Mouse (Mus musculus) brown adipose tissue, adult 24 weeks (tissue): ENCODE measurements around the gene Gas1. TPM values are rescaled to one million over a fixed set of nuclear protein-coding genes. Genes with fewer than 3 reads are reported as not detected.

Experiments used
- H3K27ac ChIP-seq: fragments of 200-500 bp; replicated peaks from 2 replicates; pipeline ENCODE4 v1.5.1; 2012; ENCODE audit warnings: low read depth, mild to moderate bottlenecking, low read length
- H3K4me1 ChIP-seq: fragments of 200-500 bp; 2 replicates; pipeline ENCODE4 v1.6.1; 2012; ENCODE audit warnings: low read length, mixed read lengths; ENCODE audit not compliant: control insufficient read depth, insufficient read depth, insufficient read length
- H3K4me3 ChIP-seq: fragments of 200-500 bp; 2 replicates; pipeline ENCODE4 v1.5.1; 2012; ENCODE audit warnings: low read depth, mild to moderate bottlenecking, low read length, moderate library complexity; ENCODE audit not compliant: insufficient read depth
- polyA plus RNA-seq: library from polyadenylated mRNA; stranded (reverse); fragments of >200 nt; gene quantifications from 2 replicates; pipeline ENCODE4 v1.2.4, GENCODE M21; 2012; ENCODE audit not compliant: missing spikeins, insufficient read depth, insufficient read length

The Gas1 gene
- 35.6 and 47.5 TPM in 2 replicates for polyA plus RNA-seq

DNA sequence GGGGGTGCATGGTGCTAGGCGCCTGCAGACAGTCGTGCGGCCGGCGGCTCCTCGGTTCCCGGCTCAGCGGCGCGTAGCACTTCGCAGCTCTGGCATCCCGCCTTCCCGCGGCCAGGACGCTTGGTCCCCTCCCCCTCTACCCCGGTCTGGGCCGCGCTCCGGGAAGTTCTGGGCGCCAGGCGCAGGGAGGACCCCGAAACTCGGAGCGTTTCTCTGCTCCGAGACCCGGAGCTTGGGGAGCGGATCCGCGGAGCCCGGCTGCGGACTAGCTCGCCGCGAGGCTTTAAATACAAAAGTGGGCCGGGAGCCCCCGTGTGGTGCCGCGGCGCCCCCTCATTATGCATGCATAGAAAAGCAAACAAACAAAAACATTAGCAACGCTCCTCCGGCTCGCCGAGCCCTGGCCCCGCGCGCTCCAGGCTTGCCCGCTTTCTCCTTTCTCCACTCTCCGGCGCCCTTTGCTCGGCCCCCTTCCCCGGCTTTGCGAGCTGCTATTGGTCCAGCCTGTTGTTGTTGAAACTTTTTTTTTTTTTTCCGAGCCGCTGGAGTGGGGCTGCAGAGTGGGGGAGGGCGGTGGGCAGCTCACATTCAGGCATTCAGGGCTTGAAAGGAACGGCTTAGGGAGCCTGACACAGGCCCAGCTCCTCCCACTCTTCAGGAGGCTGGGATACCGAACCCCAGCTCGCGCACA is at the start of gene Gas1:
Gene Gas1, minus strand, starts transcription at position 260 of the 691 bp plus-strand sequence.
- H3K4me3 ChIP-seq = peak within 1 kb of the TSS; percentile 74
- peak within 1 kb of the TSS; percentile 77 for H3K27ac ChIP-seq
- no peaks in the 10 kb centered on the region for H3K4me1 ChIP-seq

DNA sequence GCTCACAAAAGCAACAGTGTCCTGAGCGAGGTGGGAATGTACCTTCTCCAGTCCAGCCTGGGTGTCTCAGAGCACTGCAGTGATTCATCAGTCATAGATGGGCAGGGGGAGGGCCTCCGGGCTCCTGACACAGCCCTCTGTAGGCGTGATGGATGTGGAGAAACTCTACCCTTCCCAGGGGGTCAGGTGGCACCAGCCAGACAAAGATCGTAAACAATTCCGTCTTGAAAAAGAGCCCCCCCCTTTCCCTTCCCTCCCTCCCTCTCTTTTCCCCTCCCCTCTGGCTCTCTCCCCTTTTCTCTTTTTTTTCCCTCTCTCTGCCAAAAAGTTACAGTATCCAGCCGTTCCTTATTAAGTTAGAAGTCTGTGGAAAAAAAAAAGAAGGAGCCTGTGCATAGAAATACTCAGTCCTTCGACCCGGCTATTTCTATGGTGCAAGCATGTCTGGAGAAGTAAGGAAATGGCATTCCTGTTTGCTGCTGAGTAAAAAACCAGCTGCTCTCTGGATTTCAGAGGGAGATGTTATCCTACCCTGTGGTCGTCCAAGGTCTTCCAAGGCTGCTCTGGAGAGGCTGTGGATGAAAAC is 49.2 kb upstream of the Gas1 start:
- Histone ChIP-seq H3K4me1 (no peaks in the 10 kb centered on the region), H3K4me3 (no peak overlapping the region), H3K27ac (no peak overlapping the region)

- H3K4me1 ChIP-seq = no peaks in the 10 kb centered on the region
- no peak overlapping the region for H3K4me3 ChIP-seq
- no peak overlapping the region for H3K27ac ChIP-seq
Measured at GRCm38 (mm10) chr13:60225736-60226135, 48.6 kb upstream of the Gas1 start.

GRCm38 (mm10) chr13:60225276-60225675 is 48.1 kb upstream of the Gas1 start:
- Histone ChIP-seq H3K4me3 (no peak overlapping the region), H3K27ac (no peak overlapping the region), H3K4me1 (no peaks in the 10 kb centered on the region)

GRCm38 (mm10) chr13:60223797-60224196 is 46.6 kb upstream of the Gas1 start:
- Histone ChIP-seq H3K4me3 (no peak overlapping the region), H3K4me1 (no peaks in the 10 kb centered on the region), H3K27ac (no peak overlapping the region)

DNA sequence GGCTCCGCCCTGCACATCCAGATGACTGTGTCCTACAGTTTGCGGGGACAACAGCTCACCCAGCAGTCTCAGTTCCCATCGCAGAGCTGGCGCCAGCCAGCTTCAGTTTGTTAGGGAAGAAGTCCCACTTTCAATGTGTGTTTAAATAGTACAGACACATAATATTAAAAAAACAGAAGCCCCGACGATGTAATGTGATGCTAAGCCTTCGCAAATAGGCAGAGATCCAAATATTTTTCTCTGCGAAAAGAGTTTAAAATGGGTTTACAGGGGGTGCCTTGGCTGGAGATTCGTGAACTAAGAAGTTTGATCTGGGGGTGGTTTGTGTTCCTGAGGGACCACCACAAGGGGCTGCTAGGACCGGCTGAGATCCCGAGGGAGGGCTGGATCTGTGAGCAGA is 45.2 kb upstream of the Gas1 start:
- H3K4me3 ChIP-seq = no peak overlapping the region
- no peaks in the 10 kb centered on the region for H3K4me1 ChIP-seq
- no peak overlapping the region for H3K27ac ChIP-seq

- Histone ChIP-seq H3K4me1 (no peaks in the 10 kb centered on the region), H3K4me3 (no peak overlapping the region)
Measured at GRCm38 (mm10) chr13:60213896-60214295, 36.7 kb upstream of the Gas1 start.

DNA sequence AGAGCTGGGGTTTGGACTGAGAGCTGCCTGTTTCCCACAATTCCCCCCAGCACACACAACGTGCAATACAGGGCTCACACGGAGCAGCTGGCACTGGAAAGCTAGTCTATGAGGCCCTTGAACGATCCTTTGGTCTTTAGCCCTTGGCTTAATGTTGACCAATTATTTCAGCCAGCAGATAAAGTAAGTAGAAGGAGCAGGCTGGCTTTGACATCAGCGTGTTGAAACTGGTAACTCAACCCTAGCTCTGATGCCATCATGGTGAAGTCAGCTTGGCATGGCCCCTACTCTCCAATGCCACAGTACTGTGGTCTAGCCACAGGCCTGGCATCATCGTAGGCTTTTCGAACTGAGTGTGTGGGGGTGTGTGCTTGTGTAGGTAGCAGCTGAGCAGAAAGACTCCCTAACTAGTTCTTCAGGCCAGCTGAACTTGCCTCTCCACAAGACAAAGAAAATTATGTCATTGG is 30.0 kb upstream of the Gas1 start:
- H3K27ac ChIP-seq = no peak overlapping the region
- H3K4me3 ChIP-seq = no peak overlapping the region
- H3K4me1 ChIP-seq = no peaks in the 10 kb centered on the region

More at GRCm38 (mm10) chr13:60213896-60214295, 36.7 kb upstream of the Gas1 start:
- H3K27ac ChIP-seq = no peak overlapping the region

DNA sequence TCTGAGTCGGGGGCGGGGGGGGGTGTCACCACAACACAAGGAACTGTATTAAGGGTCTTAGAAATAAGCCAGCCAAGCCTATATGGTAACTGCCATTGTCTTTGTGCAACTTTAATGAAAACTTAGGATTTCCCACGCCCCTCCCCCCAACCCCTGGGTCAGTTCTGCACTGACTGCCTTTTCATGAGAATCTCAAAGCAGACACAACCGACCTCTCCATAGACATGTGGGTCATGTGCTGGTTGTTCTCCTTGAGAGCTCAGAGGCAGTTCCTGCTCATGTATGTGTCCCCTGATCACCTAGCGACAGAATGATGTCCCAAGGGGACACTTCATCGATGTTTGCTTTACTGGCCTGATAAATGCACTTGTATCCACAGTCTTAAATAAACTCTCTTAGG is 27.6 kb upstream of the Gas1 start:
- Histone ChIP-seq H3K27ac (no peak overlapping the region), H3K4me3 (no peak overlapping the region), H3K4me1 (no peaks in the 10 kb centered on the region)

DNA sequence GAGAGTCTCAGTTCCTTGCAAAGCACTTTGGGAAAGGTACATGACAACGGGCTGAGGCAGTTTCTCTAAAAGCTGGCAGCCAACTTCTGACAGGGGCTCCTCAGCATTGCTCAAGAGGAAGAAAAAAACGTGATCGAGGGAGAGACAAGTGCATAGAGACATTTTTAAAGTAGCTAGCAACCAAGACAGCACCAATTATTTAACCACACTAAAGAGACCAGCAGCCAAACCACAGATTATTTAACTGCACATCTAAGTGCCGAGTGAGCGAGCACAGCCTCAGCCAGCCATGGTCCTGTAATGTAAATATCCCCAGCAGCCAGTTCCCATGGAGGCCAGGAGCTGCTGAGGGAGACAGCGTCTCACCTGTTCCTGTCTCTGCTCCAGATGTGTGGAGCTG is 16.1 kb upstream of the Gas1 start:
- Histone ChIP-seq H3K27ac (no peak overlapping the region), H3K4me1 (no peaks in the 10 kb centered on the region), H3K4me3 (no peak overlapping the region)

DNA sequence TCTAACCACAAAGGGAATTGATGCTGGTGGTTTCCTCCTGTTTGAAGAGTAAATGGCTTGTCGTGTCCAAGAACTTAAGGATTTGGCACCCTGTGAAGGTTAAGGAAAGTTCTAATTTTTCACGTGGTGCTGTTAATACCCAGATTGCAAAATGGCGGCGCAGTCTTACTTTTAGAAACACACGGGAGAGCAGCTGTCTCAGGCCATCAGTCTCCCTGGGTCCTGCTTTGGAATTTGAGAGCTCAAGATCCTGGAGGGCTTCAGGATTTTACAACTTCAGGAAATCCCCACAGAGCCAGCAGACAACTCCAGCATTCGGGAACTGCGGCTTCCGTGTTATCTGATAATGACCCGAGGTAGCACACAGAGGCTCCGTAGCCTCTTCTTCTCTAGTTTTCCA is 12.8 kb upstream of the Gas1 start:
- H3K4me3 ChIP-seq = no peak overlapping the region
- no peak overlapping the region for H3K27ac ChIP-seq
- H3K4me1 ChIP-seq = no peaks in the 10 kb centered on the region

GRCm38 (mm10) chr13:60188952-60189351 is 11.8 kb upstream of the Gas1 start:
- H3K4me3 ChIP-seq = no peak overlapping the region
- H3K27ac ChIP-seq = no peak overlapping the region

GRCm38 (mm10) chr13:60187276-60187675 is 10.1 kb upstream of the Gas1 start:
- H3K27ac ChIP-seq = no peak overlapping the region
- no peaks in the 10 kb centered on the region for H3K4me1 ChIP-seq
- no peak overlapping the region for H3K4me3 ChIP-seq

More at GRCm38 (mm10) chr13:60188952-60189351, 11.8 kb upstream of the Gas1 start:
- H3K4me1 ChIP-seq = no peaks in the 10 kb centered on the region

DNA sequence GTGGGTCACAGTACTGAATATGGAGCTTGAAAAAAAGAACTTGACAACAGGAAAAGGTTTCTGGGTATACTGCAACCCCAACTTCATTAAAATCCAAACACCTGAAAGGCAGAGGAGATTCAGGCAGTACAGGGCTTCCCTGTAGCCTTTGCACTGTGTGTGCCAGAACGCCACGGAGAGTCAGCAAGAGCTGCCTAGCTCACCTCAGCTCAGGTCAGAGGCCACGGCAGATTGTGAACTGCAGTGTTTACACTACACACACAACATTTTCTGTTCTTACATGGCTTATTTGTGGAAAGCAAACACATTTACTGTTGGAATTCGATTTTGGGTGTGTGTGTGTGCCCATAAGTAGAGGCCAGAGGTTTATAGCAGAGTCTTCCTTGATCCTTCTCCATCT is 5.2 kb upstream of the Gas1 start:
- no peak overlapping the region for H3K4me3 ChIP-seq
- no peak overlapping the region for H3K27ac ChIP-seq

GRCm38 (mm10) chr13:60179641-60180040 is 2.5 kb upstream of the Gas1 start:
- H3K4me1 ChIP-seq = no peaks in the 10 kb centered on the region
- H3K4me3 ChIP-seq = no peak overlapping the region
- H3K27ac ChIP-seq = no peak overlapping the region

More for the DNA sequence above, 5.2 kb upstream of the Gas1 start:
- no peaks in the 10 kb centered on the region for H3K4me1 ChIP-seq

- Histone ChIP-seq H3K27ac (peak overlapping the region; percentile 75), H3K4me1 (no peaks in the 10 kb centered on the region), H3K4me3 (peak overlapping the region; percentile 74)
Measured at GRCm38 (mm10) chr13:60178416-60178815, 1.3 kb upstream of the Gas1 start.
